Mouse (Mus musculus) limb, embryonic 12.5 days (tissue): ENCODE results near the gene Snapc5. TPM values are rescaled to one million over a fixed set of nuclear protein-coding genes. Genes with fewer than 3 reads are reported as not detected.
A peak's percentile ranks its signal among the peaks of the same experiment; 100 is the strongest.
"Not testable (repeated sequence)": the region's sequence is repeated elsewhere in the genome, so short reads cannot be mapped to it uniquely, and the experiment has no call there.

Experiments
- ATAC-seq: fragments of 200-750 bp; cut with Nextera tagmentation; 2 replicates; pipeline ENCODE4 v1.8.0; 2017; ENCODE audit warnings: low read depth, moderate TSS enrichment; ENCODE audit not compliant: insufficient number of reproducible peaks, insufficient read depth, low FRiP score, low TSS enrichment
- H3K27ac ChIP-seq: fragments of 300-500 bp; sonication (generic); 2 replicates; pipeline ENCODE4 v1.5.1; 2016; ENCODE audit warnings: mild to moderate bottlenecking, moderate library complexity
- H3K27me3 ChIP-seq: fragments of 300-500 bp; sonication (generic); 2 replicates; pipeline ENCODE4 v1.6.1; 2016; ENCODE audit warnings: mild to moderate bottlenecking, moderate library complexity
- H3K36me3 ChIP-seq: fragments of 300-500 bp; sonication (generic); 2 replicates; pipeline ENCODE4 v1.6.1; 2016; ENCODE audit warnings: mild to moderate bottlenecking, moderate library complexity
- H3K4me1 ChIP-seq: fragments of 300-500 bp; sonication (generic); replicated peaks from 2 replicates; pipeline ENCODE4 v1.6.1; 2016
- H3K4me2 ChIP-seq: fragments of 300-500 bp; sonication (generic); 2 replicates; pipeline ENCODE4 v1.6.1; 2016; ENCODE audit warnings: mild to moderate bottlenecking, moderate library complexity
- H3K4me3 ChIP-seq: fragments of 300-500 bp; sonication (generic); replicated peaks from 2 replicates; pipeline ENCODE4 v1.5.1; 2016; ENCODE audit warnings: mild to moderate bottlenecking
- H3K9ac ChIP-seq: fragments of 300-500 bp; sonication (generic); replicated peaks from 2 replicates; pipeline ENCODE4 v1.6.1; 2016; ENCODE audit warnings: mild to moderate bottlenecking, moderate library complexity
- H3K9me3 ChIP-seq: fragments of 300-500 bp; sonication (generic); 2 replicates; pipeline ENCODE4 v1.6.1; 2016; ENCODE audit warnings: mild to moderate bottlenecking, moderate library complexity
- WGBS: fragments of 180-500 bp; shearing (Covaris S2); methylation state at CpG from one replicate; pipeline ENCODE4 v1.1.7; 2016; 5-methylcytosine and 5-hydroxymethylcytosine counted together
- polyA plus RNA-seq: library from polyadenylated mRNA; unstranded; fragments of >200 nt; fragmentation: Nextera tagmentation; extraction: Ambion mirVana; gene quantifications from 2 replicates; pipeline ENCODE4 v1.2.1, GENCODE M21; 2016

The Snapc5 gene
- polyA plus RNA-seq, 1 experiment from 2014 or later, result 28.3 TPM

DNA sequence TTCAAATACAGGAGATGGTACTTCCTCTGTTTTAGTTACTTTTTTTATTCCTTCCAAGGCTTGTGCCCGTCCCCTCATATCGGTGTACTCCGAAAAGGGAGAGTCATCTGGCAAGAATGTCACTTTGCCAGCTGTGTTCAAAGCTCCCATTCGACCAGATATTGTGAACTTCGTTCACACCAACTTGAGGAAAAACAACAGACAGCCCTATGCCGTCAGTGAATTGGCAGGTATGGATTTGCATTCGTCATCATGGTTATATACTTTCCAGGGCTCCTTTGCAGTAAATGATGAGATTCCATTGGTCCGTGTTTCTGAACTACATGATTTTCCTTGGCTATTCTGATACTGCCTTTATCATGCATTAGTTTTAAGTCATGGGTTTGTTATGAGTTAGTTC, 4.3 kb upstream of the Snapc5 start:
- H3K27ac ChIP-seq, result no peak overlapping the region
- H3K9me3 ChIP-seq, result no peaks in the 10 kb centered on the region
- peak overlapping the region; percentile 87 for H3K4me2 ChIP-seq
- no peak for ATAC-seq
- peaks cover 44% of the 10 kb centered on the region for H3K36me3 ChIP-seq
- H3K4me3 ChIP-seq, result peak overlapping the region; percentile 86
- 66% methylated on average over 8 of the region's 8 CpGs for WGBS
- peak overlapping the region; percentile 89; the same call in 1 of the 2 replicates for H3K9ac ChIP-seq
- no peaks in the 10 kb centered on the region for H3K27me3 ChIP-seq
- H3K4me1 ChIP-seq, result peaks cover 30% of the 10 kb centered on the region

DNA sequence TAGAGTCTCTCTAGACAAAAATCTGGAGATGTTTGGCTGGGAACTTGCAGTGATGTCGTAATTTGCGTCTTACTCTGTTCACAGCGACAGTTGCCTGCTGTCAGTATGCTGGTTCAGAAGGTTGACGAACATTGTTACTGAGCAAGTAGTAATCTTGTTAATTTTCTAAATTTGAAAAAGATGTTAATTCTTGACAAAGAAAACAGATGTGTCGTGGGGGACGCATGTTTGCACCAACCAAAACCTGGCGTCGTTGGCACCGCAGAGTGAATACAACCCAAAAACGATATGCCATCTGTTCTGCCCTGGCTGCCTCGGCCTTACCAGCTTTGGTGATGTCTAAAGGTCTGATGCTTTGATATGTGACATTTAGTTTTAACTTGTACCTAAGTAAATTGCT, 3.7 kb upstream of the Snapc5 start:
- Histone ChIP-seq H3K27ac (no peak overlapping the region), H3K9me3 (no peaks in the 10 kb centered on the region), H3K27me3 (no peaks in the 10 kb centered on the region), H3K36me3 (peaks cover 49% of the 10 kb centered on the region), H3K9ac (no peak overlapping the region), H3K4me2 (peak overlapping the region; percentile 87; the same call in 1 of the 2 replicates), H3K4me1 (peaks cover 34% of the 10 kb centered on the region), H3K4me3 (no peak overlapping the region)
- WGBS, result 87% methylated on average over 11 of the region's 11 CpGs
- no peak for ATAC-seq

DNA sequence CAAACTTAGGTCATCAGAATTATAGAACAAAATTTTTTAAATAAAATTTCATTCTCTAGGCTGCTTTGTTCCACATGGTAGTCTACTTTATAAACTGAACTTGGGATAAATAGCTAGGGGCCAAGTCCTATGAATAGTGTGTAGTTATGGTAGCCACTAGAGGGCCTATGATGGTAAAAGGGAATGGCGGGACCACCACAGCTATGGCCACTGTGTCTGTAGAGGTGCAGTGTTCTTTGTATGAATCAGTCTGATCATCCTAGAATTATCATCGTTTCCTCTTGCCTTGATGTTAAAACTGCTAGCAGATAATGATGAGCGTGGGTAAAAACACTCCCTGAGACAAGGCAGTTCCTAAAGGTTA, 482 bp upstream of the Snapc5 start:
- Histone ChIP-seq H3K4me2 (peak overlapping the region; percentile 63), H3K9ac (no peak overlapping the region), H3K4me1 (peaks cover 26% of the 10 kb centered on the region), H3K27ac (peak overlapping the region; percentile 86), H3K9me3 (no peaks in the 10 kb centered on the region), H3K4me3 (peak overlapping the region; percentile 63), H3K36me3 (peaks cover 76% of the 10 kb centered on the region), H3K27me3 (no peaks in the 10 kb centered on the region)
- 34% methylated on average over 3 of the region's 3 CpGs for WGBS
- 0 out of 2 replicates have a peak, but pooled peaks have one; percentile 20 for ATAC-seq

DNA sequence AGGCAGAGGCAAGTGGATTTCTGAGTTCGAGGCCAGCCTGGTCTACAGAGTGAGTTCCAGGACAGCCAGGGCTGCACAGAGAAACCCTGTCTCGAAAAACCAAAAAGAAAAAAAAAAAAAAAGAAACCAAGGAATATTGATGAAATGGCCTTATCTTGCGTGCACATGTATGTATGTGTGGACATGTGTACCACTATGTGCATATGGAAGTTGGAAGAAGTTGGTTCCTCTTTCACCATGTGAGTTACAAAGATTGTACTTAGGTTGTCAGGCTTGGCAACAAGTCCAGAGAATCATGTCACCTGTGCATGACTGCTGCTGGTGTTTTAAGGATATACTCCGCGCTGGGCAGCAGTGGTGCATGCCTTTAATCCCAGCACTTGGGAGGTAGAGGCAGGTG, 4.2 kb downstream of the Snapc5 start:
- H3K9me3 ChIP-seq, result not testable (repeated sequence)
- WGBS, result 91% methylated on average over 5 of the region's 5 CpGs

DNA sequence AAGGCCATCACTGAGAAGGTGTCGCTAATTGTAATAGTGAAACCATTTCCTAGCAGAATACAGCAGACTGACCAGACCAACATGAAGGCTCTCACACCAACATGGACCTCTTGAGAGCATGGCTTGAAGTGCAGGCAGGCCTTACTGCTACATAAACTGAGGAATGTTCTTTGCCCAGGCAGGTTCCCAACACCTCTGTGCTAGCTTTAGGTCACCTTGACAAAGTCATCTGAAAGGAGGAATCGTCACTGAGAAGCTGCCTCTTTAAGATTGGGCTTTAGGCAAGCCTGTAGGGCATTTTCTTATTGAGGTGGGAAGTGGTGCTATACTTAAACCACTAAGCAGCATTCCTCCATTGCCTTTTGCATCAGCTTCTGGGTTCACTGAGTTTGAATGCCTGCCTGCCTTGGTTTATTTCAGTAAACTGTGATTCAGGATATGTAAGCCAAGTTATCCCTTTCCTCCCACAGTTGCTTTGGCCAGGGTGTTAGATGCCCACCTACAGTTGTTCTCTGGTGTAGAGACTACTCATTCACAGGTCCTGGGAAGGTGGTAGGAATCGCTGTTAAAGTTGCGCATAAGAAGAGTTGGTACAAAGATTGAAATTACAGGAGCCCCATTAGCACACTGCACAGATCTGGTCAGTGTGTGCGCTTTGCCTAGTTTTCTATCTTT, 5.2 kb downstream of the Snapc5 start:
- no peak for ATAC-seq
- Histone ChIP-seq H3K4me3 (no peak overlapping the region), H3K9ac (no peak overlapping the region), H3K4me1 (peaks cover 7% of the 10 kb centered on the region), H3K4me2 (no peak overlapping the region), H3K36me3 (peaks cover 78% of the 10 kb centered on the region), H3K27me3 (no peaks in the 10 kb centered on the region), H3K27ac (no peak overlapping the region), H3K9me3 (no peaks in the 10 kb centered on the region)
- WGBS, result 94% methylated on average over 5 of the region's 5 CpGs

More for the DNA sequence above, 4.2 kb downstream of the Snapc5 start:
- H3K9ac ChIP-seq, H3K27ac ChIP-seq, H3K4me1 ChIP-seq, H3K4me3 ChIP-seq, H3K4me2 ChIP-seq, H3K27me3 ChIP-seq, ATAC-seq: not testable (repeated sequence)
- peaks cover 74% of the 10 kb centered on the region for H3K36me3 ChIP-seq

DNA sequence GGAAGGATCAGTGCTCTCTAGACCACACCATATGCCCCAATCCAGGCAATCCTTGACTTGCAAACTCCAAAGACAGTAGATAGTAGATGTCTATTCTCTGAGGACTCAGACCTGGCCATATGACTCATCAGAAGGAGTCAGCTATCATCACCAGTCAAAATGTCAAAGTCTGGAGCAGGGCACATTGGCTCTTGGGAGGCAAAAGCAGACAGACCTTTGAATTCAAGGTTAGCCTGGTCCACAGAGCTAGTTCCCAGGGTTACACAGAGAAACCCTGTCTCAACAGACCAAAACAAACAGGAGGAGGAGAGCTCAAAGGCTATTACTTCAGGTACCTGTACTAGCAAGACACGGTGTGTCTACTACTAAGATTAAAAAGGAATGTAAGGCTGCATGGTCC, 14.8 kb downstream of the Snapc5 start:
- H3K9ac ChIP-seq, result no peak overlapping the region
- H3K9me3 ChIP-seq, result no peaks in the 10 kb centered on the region
- no peaks in the 10 kb centered on the region for H3K27me3 ChIP-seq
- ATAC-seq, result no peak
- H3K4me3 ChIP-seq, result no peak overlapping the region
- WGBS, result 94% methylated on average over 1 of the region's 1 CpGs
- H3K36me3 ChIP-seq, result peaks cover 78% of the 10 kb centered on the region
- no peak overlapping the region for H3K27ac ChIP-seq
- no peaks in the 10 kb centered on the region for H3K4me1 ChIP-seq
- no peak overlapping the region for H3K4me2 ChIP-seq

DNA sequence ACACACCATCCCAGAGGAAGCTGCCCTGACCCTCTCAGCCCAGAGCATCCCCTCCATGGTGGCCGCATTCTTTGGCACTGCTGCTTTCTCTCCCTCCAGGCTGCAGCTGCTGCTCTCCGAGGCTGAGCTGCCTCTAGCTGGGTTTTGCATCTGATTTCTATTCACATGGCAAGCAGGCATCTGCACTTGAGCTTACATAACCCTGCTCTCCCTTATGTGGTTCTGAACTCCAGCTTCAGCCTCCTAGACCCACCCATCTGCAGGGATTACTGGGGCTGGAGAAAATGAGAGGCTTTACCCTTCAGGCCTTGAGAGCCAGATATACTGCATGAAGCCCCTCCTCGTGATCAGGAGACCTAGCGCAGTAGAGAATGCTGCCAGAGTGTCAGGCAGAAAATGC, 16.5 kb downstream of the Snapc5 start:
- H3K9me3 ChIP-seq, result no peaks in the 10 kb centered on the region
- H3K9ac ChIP-seq, result no peak overlapping the region
- ATAC-seq, result no peak
- 78% methylated on average over 4 of the region's 4 CpGs for WGBS
- H3K4me3 ChIP-seq, result no peak overlapping the region
- no peak overlapping the region for H3K27ac ChIP-seq
- no peaks in the 10 kb centered on the region for H3K27me3 ChIP-seq
- no peak overlapping the region for H3K4me2 ChIP-seq
- H3K36me3 ChIP-seq, result peaks cover 73% of the 10 kb centered on the region
- no peaks in the 10 kb centered on the region for H3K4me1 ChIP-seq

DNA sequence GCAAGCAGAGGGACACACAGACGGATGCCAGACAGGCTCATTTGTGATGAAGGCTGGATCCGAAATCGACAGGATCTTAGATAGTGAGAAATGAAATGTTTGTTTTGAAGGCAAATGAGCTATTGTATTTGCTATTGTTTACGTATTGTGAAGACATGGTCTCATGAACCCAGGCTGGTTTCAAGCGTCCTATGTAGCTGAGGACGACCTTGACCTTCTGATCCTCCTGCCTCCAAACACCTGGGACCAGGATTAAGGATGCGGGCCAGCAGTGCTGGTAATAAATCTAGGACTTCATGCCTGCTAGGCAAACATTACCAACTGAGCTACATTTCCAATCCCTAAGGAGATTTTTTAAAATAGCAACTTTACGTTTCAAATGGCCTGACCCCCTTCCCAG, 18.4 kb downstream of the Snapc5 start:
- no peak overlapping the region for H3K4me2 ChIP-seq
- no peaks in the 10 kb centered on the region for H3K27me3 ChIP-seq
- H3K9ac ChIP-seq, result no peak overlapping the region
- no peaks in the 10 kb centered on the region for H3K9me3 ChIP-seq
- no peak for ATAC-seq
- no peak overlapping the region for H3K27ac ChIP-seq
- H3K4me3 ChIP-seq, result no peak overlapping the region
- no peaks in the 10 kb centered on the region for H3K4me1 ChIP-seq
- WGBS, result 85% methylated on average over 8 of the region's 8 CpGs
- H3K36me3 ChIP-seq, result peaks cover 70% of the 10 kb centered on the region

DNA sequence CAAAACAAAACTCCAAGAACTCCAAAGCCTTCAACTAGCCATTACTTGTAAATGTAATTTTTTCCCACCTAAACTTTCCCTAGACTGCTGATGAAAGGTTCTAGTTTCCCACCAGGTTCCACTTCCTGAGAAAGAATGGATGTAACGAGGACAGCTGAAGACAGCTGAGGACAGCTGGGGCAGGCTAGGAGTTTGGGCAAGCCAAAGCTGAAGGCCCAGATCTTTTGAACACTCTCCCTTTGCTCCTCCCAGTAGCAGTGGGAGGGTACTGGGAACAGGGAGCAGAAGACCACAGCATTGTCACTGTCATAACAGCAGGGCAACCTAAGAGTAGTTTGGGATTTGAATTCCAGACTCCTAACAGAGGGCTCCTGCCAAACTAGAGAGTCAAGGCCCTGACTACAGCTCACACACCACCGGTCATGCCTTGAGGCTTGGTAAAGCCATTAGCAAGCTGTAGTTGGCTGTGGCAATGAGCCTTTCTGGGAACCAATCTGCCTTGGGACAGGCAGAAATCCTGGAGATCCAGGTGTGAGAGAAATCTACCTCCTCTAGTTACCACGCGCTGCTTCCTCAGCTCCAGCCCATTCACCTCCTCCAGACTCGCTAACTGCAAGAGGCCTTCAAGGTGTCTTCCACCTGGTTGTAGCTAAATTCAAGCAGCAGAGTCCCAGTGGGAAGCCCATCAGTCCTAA, 19.1 kb downstream of the Snapc5 start:
- Histone ChIP-seq H3K9me3 (no peaks in the 10 kb centered on the region), H3K4me2 (no peak overlapping the region), H3K9ac (no peak overlapping the region), H3K27me3 (no peaks in the 10 kb centered on the region), H3K27ac (no peak overlapping the region), H3K4me1 (no peaks in the 10 kb centered on the region), H3K4me3 (no peak overlapping the region), H3K36me3 (peaks cover 70% of the 10 kb centered on the region)
- no peak for ATAC-seq
- 93% methylated on average over 5 of the region's 5 CpGs for WGBS

DNA sequence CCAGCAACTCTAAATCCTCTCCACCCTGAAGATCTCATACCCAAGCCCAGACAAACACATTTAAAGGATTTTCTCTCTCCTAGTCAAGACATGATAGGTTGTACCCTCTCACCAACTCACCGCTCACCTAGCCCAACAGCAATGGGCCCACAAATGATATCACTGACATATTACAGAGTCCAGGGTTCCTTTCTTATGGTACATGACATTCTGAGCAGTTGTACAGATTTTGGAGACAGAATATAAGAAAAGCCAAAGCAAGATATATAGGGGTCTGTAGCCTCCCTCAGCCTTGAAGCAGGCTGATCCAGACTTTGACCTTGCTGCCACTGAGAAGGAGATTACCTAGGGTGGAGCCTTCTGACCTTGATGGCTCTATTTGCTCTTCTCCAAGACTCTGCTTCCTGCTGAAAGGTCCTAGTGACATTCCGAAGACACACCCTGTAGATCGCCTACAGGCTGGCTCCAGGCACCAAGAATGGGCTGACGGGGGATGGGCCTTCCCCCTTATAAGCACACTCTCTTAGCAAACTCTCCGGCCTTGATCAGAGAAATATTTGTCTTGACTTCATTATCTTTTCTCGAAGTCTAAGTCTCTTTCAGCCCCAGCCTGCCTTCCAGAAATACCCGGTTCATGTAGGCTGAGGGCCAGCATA, 19.8 kb downstream of the Snapc5 start:
- H3K9ac ChIP-seq, ATAC-seq, H3K27ac ChIP-seq, H3K27me3 ChIP-seq, H3K4me1 ChIP-seq, H3K4me3 ChIP-seq, H3K9me3 ChIP-seq, H3K4me2 ChIP-seq: not testable (repeated sequence)
- 89% methylated on average over 7 of the region's 7 CpGs for WGBS
- peaks cover 69% of the 10 kb centered on the region for H3K36me3 ChIP-seq

DNA sequence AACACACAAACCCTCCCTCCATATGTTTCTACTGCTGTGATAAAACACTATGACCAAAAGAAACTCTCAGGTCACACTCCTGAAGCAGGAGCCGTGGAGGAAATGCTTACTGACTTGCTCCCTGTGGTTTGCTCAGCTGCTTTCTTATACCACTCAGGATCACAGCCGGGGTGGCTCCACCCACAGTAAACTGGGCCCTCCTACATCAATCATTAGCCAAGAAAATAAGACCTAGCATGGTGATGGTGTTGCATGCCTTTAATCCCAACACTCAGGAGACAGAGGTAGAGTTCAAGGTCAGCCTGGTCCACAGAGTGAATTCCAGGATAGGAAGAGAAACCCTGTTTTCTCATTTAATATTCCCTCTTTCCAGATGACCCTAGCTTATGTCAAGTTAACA, 20.8 kb downstream of the Snapc5 start:
- Histone ChIP-seq H3K9me3 (no peaks in the 10 kb centered on the region), H3K36me3 (peaks cover 76% of the 10 kb centered on the region), H3K4me3 (no peak overlapping the region), H3K9ac (no peak overlapping the region), H3K27ac (no peak overlapping the region), H3K4me2 (no peak overlapping the region), H3K27me3 (no peaks in the 10 kb centered on the region), H3K4me1 (no peaks in the 10 kb centered on the region)
- no peak for ATAC-seq
- WGBS, result 78% methylated on average over 2 of the region's 2 CpGs
